Mouse (Mus musculus): ENCODE data around the gene Lsm4.

Gene Lsm4

DNA sequence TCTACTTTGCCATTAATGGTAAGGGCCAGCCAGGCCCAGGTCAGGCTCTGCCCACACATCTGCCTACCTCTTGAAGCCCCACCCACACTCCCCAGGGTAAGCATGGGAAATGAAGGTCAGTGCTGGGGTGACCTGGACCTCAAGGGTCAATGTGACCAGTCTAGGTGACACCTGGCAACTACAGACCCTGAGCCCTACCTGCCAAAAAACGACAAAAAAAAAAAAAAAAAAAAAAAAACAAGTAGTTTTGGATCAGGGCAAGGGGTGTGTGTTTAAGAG lies 24.9 kb upstream of the Lsm4 start:
- in situ Hi-C loops (cut with MboI; ENCODE audit: unreplicated experiment in 2 of 2) = loop anchor here in 1 of 2 experiments (5.0 kb wide), 1 partner anchor 36 kb away; no protein-coding TSS in a partner anchor

GRCm38 (mm10) chr8:70648921-70649320 lies 24.1 kb upstream of the Lsm4 start:
- in situ Hi-C loops (cut with MboI; ENCODE audit: unreplicated experiment in 2 of 2) = loop anchor here in 1 of 2 experiments (5.0 kb wide), 1 partner anchor 37 kb away; no protein-coding TSS in a partner anchor

- in situ Hi-C loops (cut with MboI; ENCODE audit: unreplicated experiment in 2 of 2) = loop anchor here in 1 of 2 experiments (5.0 kb wide), 1 partner anchor 37 kb away; no protein-coding TSS in a partner anchor
Measured at GRCm38 (mm10) chr8:70649324-70649723, 23.7 kb upstream of the Lsm4 start.

DNA sequence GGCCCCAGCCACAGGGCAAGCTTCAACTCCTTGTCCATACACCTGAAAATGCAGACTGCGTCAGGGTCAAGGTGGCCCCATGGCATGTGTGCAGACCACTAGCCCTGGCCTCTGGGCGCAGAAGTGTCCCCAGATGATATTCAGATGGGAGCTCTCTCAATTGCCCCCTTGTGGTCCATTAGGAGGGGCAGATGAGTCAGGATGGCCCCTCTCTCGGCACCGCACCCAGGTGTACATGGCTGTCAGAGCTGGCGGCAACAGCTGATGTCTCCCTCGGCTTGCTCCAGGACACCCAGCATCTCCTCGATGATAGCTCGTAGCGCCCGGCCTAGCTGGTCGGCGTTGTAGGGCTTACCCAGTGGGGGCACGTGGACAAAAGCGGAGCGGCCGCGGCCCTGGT lies 22.7 kb upstream of the Lsm4 start:
- in situ Hi-C loops (cut with MboI; ENCODE audit: unreplicated experiment in 2 of 2) = loop anchor here in 1 of 2 experiments (5.0 kb wide), 1 partner anchor 38 kb away; no protein-coding TSS in a partner anchor

- in situ Hi-C loops (cut with MboI; ENCODE audit: unreplicated experiment in 2 of 2) = loop anchor here in 1 of 2 experiments (5.0 kb wide), 1 partner anchor 41 kb away; no protein-coding TSS in a partner anchor
Measured at GRCm38 (mm10) chr8:70653226-70653625, 19.8 kb upstream of the Lsm4 start.

DNA sequence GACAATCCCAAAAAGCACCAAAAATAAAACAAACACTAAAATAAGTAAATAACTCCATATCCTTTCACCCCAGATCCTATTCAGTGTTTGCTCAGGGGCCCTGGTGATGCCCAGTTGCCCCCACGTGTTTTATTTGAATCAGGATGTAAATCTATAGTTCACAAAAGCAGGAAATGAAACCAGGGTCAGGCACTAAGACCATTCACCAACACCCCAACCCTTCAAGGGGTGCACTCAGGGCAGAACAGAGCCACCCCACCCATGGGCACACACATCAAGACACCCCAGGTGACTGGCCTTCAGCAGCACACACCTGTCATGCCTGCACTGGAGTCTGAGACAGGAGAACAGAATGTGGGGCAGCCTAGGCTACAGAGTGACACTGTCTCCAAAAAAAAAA lies 18.9 kb upstream of the Lsm4 start:
- in situ Hi-C loops (cut with MboI; ENCODE audit: unreplicated experiment in 2 of 2) = loop anchor here in 1 of 2 experiments (5.0 kb wide), 1 partner anchor 42 kb away; no protein-coding TSS in a partner anchor

GRCm38 (mm10) chr8:70655469-70655868 lies 17.6 kb upstream of the Lsm4 start:
- in situ Hi-C loops (cut with MboI; ENCODE audit: unreplicated experiment in 2 of 2) = no loop called here

GRCm38 (mm10) chr8:70656193-70656790 lies 16.8 kb upstream of the Lsm4 start:
- in situ Hi-C loops (cut with MboI; ENCODE audit: unreplicated experiment in 2 of 2) = no loop called here

DNA sequence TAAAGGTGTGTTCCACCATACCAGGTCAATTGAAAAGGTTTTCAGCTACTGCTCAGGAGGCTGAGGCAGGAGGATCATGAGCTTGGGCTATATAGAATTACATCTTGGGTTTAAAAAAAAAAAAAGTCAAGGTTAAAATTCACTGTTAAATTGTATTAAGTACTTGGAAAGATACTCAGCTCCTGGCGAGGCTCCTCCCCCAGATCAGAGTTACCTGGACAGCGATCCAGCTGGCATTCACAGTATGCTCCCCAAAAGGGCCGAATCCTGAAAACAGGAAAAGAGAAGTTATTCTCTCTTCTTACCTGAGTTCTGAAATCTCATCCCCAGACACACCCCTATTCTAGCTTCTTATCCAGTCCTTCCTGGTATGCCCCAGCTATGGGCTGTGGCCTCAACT lies 15.8 kb upstream of the Lsm4 start:
- in situ Hi-C loops (cut with MboI; ENCODE audit: unreplicated experiment in 2 of 2) = no loop called here

- in situ Hi-C loops (cut with MboI; ENCODE audit: unreplicated experiment in 2 of 2) = no loop called here
Measured at GRCm38 (mm10) chr8:70657739-70658138, 15.3 kb upstream of the Lsm4 start.

DNA sequence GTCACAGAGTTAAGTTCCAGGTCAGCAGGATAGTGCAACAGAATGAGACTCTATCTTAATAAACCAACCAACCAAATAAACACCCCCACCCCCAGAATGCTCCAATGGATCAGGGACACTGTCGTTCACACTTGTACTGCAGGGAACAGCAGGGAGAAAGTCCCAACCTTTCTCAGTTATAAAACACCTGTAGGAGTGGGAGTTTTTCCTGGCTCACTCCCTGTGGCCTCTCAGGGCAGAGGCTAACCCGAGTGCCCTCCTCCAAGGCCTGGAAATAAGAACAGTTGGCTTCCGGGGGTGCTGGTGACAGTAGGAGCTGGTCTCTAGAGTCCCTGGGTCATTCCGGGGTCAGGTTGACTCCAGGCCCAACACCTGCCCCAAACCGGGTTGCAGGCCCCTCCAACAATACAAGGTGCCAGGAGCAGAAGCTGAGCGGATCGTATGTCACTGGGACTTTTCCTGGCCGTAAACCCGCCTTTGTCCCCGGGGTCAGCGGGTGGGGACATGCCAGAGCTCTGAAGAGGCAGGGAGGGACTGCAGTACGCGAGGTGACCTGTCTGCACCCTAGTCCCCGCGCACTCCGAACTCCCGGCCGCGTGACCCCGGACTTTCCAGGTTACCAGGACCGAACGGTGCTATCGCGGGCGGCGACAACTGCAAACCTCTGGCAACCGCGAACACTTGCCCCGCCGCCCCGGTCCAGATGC lies 14.0 kb upstream of the Lsm4 start:
- in situ Hi-C loops (cut with MboI; ENCODE audit: unreplicated experiment in 2 of 2) = no loop called here

DNA sequence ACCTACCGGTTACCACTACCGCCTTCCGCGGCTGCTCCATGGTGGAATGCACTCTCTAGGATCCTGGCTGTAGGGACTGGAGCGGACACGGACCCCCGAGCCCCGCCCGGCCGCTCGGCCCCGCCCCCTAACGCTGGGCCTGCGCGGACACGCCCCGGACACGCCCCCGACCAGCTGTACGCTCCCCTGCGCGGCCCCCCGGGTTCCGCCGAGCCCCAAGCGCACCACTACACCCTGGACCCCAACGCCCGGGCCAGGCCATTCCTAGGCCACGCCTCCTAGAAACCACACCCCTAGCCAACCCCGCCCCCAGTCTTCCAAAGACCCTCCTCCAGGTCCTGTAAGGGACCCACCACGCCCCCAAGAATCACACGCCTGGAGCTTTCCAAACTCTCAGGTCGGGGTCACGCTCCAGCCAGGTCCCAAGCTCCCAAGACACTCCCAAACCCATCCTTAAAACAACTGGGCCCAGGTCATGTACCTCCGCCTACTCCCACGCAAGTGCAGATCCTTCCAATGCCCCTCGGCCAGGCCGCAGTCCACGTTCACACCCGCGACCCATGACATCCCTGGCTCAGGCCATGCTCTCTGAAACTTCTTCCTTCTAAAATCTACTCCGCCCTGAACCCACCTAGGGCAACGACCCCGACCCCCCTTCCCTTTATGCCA lies 13.3 kb upstream of the Lsm4 start:
- in situ Hi-C loops (cut with MboI; ENCODE audit: unreplicated experiment in 2 of 2) = no loop called here

DNA sequence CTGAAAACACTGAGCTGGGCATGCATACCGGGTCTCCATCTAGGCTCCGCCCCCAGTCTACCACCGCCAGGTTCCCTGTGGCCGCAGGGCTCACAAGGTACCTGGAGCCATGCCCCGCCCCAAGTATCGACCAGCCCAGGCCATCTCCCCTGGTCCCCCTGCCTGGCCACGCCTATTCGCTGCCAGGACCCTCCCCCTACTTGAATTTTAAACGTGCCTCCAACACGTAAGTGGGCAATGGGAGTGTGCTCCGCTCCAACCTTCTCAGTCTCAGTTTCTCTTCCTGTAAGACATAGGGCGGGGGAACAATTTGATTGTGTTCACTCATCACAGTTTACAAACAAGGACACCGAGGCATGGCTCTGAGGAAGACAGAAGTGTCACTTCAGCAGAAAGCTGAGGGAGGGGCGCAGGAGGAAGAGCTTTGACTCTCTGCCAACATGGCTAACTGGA lies 12.7 kb upstream of the Lsm4 start, which contains the start of gene Pgpep1:
Gene Pgpep1 (minus strand): TSS at position 116 of the 453 bp plus-strand sequence.
- in situ Hi-C loops (cut with MboI; ENCODE audit: unreplicated experiment in 2 of 2) = no loop called here

GRCm38 (mm10) chr8:70663691-70664090 lies 9.4 kb upstream of the Lsm4 start:
- in situ Hi-C loops (cut with MboI; ENCODE audit: unreplicated experiment in 2 of 2) = no loop called here

- in situ Hi-C loops (cut with MboI; ENCODE audit: unreplicated experiment in 2 of 2) = no loop called here
Measured at GRCm38 (mm10) chr8:70664631-70665030, 8.4 kb upstream of the Lsm4 start.

GRCm38 (mm10) chr8:70665599-70665998 lies 7.4 kb upstream of the Lsm4 start:
- in situ Hi-C loops (cut with MboI; ENCODE audit: unreplicated experiment in 2 of 2) = no loop called here

DNA sequence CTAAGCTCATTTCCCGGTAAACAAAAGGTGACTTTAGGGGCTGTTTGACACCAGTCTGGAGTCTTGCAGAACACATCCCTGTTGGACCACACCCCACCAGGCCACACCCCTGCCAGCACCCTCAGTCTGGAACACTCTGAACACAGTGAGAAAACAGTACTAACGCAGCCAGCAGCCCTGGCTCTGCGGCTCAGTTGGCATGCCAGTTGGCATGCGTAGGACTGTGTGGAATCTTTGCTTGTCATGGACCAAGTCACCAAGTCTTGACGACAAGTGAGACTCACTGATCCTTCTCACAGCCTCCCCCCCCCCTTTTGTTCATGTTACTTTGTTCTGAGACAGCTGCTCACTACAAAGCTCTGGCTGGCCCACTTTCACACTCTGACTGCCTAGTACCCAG lies 6.0 kb upstream of the Lsm4 start:
- in situ Hi-C loops (cut with MboI; ENCODE audit: unreplicated experiment in 2 of 2) = no loop called here

DNA sequence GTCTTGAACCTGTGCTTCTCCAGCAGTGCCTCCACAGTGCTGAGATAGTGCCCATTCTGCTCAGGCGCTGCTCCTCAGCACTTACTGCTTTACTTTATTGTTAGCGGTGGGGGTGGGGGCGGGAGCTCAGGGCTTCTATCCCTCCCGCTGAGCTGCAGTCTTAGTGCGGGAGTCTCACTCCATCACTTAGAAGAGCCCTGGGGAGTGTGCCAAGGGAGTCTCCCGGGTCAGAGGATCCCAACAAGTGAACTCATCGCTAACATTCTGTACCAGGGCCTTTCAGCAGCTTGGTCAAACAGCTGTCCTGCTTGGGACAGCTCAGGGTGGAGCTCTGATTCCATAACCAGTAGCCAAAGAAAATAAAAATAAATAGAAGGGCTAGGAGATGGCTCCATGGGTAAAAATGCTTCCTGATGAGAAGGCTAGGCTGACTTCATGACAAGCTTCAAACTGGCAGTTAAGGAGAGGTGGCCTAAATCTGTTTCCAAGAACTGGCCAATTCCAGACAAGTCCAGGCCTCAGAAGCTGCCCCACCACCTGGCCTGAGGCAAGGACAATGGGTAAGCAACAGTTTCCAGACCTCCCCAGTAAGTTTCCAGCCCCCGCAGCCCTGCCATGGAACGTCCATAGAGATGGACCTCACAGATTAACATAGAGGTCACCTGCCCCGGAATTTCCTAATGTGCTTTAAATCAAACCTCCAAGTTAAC lies 1.3 kb upstream of the Lsm4 start:
- in situ Hi-C loops (cut with MboI; ENCODE audit: unreplicated experiment in 2 of 2) = loop anchor here (5.0 kb wide), 3 partner anchors 36 to 81 kb away; partner anchors contain the start of gene Rab3a (in 1 of the 2)

DNA sequence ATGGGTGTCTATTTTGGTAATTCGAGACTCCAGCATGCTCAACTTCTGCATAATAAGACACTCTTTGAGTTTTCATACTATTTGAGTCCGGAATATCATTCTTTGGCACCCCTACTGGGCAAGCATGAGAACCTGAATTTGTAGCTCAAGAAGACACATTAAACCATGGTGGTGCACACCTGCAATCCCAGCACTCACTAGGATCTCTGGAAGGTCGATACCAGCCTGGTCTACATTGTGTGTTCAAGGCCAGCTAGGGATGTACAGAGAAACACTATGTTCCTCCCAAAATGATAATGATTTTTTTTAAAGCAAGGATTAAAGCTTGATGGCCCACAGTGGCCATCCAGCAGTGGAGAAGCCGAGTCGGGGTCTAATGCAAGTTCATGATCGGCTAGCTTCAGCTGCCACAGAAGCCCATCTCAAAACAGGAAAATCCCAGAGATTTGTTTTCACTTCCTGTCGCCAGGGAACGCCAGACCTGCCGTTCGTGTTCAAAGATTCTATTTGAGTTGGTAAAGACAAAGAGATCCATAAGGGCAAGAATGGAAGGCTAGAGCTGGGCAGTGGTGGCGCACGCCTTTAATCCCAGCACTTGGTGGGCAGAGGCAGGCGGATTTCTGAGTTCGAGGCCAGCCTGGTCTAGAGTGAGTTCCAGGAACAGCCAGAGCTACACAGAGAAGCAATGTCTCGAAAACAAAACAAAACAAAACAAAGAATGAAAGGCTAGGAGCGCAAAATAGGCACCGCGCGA lies 546 bp upstream of the Lsm4 start:
- in situ Hi-C loops (cut with MboI; ENCODE audit: unreplicated experiment in 2 of 2) = loop anchor here (5.0 kb wide), 3 partner anchors 35 to 80 kb away; partner anchors contain the start of gene Rab3a (in 1 of the 2)

DNA sequence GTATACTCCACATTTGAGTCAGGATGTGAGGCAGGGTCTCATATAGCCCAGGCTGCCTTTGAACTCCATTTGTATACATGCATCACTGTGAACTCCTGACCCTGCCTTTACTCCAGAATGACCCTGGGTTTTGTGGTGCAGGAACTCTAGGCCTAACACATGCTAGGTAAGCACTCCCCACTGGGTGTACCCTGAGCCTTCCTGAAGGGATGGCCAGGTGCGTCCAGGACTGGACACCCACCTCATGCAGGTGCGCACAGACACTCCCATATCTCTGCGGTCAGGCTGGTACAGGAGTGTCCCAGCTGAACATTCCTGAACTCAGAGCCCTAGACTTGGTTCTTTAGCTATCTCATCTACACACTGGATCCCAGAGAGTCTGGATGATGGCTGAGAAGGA lies 1.1 kb downstream of the Lsm4 start:
- in situ Hi-C loops (cut with MboI; ENCODE audit: unreplicated experiment in 2 of 2) = loop anchor here (5.0 kb wide), 3 partner anchors 33 to 78 kb away; partner anchors contain the start of gene Rab3a (in 1 of the 2)
